Mouse (Mus musculus): ENCODE results near the gene Vmn2r5. TPM values are rescaled to one million over a fixed set of nuclear protein-coding genes. Genes with fewer than 3 reads are reported as not detected.
"Not testable (repeated sequence)": the region's sequence is repeated elsewhere in the genome, so short reads cannot be mapped to it uniquely, and the experiment has no call there.

Vmn2r5 gene
- polyA plus RNA-seq (2016; fragmentation: Nextera tagmentation; extraction: Ambion mirVana), result not detected in 2 replicates

DNA sequence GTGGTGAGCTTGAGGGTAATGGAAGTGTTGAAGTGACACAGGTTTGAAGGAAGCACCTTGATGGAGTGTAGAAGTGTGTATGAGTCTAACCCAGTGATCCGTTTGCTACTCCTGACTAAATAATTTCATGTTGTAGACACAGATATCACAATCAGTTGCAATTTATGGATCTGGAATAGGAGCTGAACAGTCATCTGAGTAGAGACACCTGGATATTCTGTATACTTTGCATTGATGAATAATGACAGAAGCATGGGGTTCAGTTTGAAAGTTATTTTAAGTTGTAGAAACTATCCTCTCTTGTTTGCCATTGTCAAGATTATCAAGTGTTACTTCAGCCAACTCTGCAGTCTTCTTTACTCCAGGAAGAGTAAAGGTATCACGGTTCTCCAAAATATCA is at the start of gene Vmn2r5:
Vmn2r5 (minus strand) TSS at position 101 of the 400 bp plus-strand sequence.
- H3K4me2 ChIP-seq (replicated peaks); H3K36me3 ChIP-seq; H3K9ac ChIP-seq; H3K4me1 ChIP-seq; H3K27ac ChIP-seq; H3K9me3 ChIP-seq (replicated peaks); H3K27me3 ChIP-seq; H3K4me3 ChIP-seq; ATAC-seq (ENCODE audit: low FRiP score): not testable (repeated sequence)
- no CpG with 5 or more reads among the region's 2 CpGs for WGBS

DNA sequence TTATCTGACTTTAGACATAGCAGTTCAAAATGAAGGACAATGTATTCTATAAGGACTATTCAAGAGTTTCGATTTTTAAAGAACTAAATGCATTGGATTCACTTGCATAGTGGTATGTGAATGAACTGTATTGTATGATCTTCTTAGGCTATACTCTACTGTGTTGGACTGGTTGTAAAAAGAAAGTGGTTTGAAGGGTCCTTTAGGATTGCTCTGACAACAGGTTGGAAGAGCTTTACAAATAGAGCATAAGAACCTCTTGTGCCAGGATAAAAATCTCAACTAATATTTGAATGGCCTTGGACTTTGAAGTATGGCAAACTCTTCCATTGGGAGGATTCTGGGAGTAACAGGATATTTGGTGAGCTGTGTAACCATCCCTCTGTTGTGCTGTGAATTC is 13.9 kb upstream of the Vmn2r5 start:
- ATAC-seq (ENCODE audit: low FRiP score); H3K4me1 ChIP-seq: not testable (repeated sequence)
- WGBS, result 85% methylated on average over 1 of the region's 1 CpGs

More for the DNA sequence above, 13.9 kb upstream of the Vmn2r5 start:
- not testable (repeated sequence) for H3K4me3 ChIP-seq; H3K36me3 ChIP-seq; H3K27ac ChIP-seq; H3K9me3 ChIP-seq (replicated peaks); H3K27me3 ChIP-seq; H3K4me2 ChIP-seq (replicated peaks); H3K9ac ChIP-seq

Other genes starting within 250 kb of the Vmn2r5 start
- not detected in 2 replicates for gene Vmn2r3, start 220.1 kb downstream of the Vmn2r5 start, polyA plus RNA-seq (2016; fragmentation: Nextera tagmentation; extraction: Ambion mirVana)
- gene Vmn2r4, start 94.5 kb downstream of the Vmn2r5 start, polyA plus RNA-seq (2016; fragmentation: Nextera tagmentation; extraction: Ambion mirVana), result not detected in 2 replicates
- not detected in 2 replicates for gene Vmn2r6, start 56.0 kb upstream of the Vmn2r5 start, polyA plus RNA-seq (2016; fragmentation: Nextera tagmentation; extraction: Ambion mirVana)

Measured in hindbrain, embryonic 12.5 days (tissue).